Mouse (Mus musculus) neural tube, embryonic 12.5 days (tissue): ENCODE results near the gene Mboat2. TPM values are rescaled to one million over a fixed set of nuclear protein-coding genes. Genes with fewer than 3 reads are reported as not detected.

Experiments used
- ATAC-seq: fragments of 200-750 bp; cut with Nextera tagmentation; 2 replicates; pipeline ENCODE4 v1.8.0; 2017; ENCODE audit warnings: low read depth, mild to moderate bottlenecking, moderate TSS enrichment, moderate library complexity; ENCODE audit not compliant: low FRiP score
- H3K27ac ChIP-seq: fragments of 300-500 bp; sonication (generic); 2 replicates; pipeline ENCODE4 v1.5.1; 2016
- H3K27me3 ChIP-seq: fragments of 300-500 bp; sonication (generic); replicated peaks from 2 replicates; pipeline ENCODE4 v1.6.1; 2016; ENCODE audit warnings: mild to moderate bottlenecking
- H3K36me3 ChIP-seq: fragments of 300-500 bp; sonication (generic); 2 replicates; pipeline ENCODE4 v1.6.1; 2016; ENCODE audit warnings: mild to moderate bottlenecking
- H3K4me1 ChIP-seq: fragments of 300-500 bp; sonication (generic); 2 replicates; pipeline ENCODE4 v1.6.1; 2016
- H3K4me2 ChIP-seq: fragments of 300-500 bp; sonication (generic); replicated peaks from 2 replicates; pipeline ENCODE4 v1.6.1; 2016; ENCODE audit warnings: mild to moderate bottlenecking
- H3K4me3 ChIP-seq: fragments of 300-500 bp; sonication (generic); 2 replicates; pipeline ENCODE4 v1.5.1; 2016
- H3K9ac ChIP-seq: fragments of 300-500 bp; sonication (generic); 2 replicates; pipeline ENCODE4 v1.6.1; 2016; ENCODE audit warnings: mild to moderate bottlenecking
- H3K9me3 ChIP-seq: fragments of 300-500 bp; sonication (generic); 2 replicates; pipeline ENCODE4 v1.6.1; 2016; ENCODE audit warnings: mild to moderate bottlenecking
- WGBS: fragments of 180-500 bp; shearing (Covaris S2); methylation state at CpG from one replicate; pipeline ENCODE4 v1.1.7; 2016; 5-methylcytosine and 5-hydroxymethylcytosine counted together
- polyA plus RNA-seq: library from polyadenylated mRNA; unstranded; fragments of >200 nt; fragmentation: Nextera tagmentation; extraction: Ambion mirVana; gene quantifications from 2 replicates; pipeline ENCODE4 v1.2.1, GENCODE M21; 2016

Gene Mboat2
- polyA plus RNA-seq, 1 experiment from 2014 or later = 56.9 TPM

- Histone ChIP-seq H3K27ac (no peak overlapping the region), H3K4me1 (no peaks in the 10 kb centered on the region), H3K27me3 (no peaks in the 10 kb centered on the region), H3K9me3 (no peaks in the 10 kb centered on the region), H3K36me3 (peaks cover 70% of the 10 kb centered on the region), H3K4me3 (no peak overlapping the region), H3K9ac (no peak overlapping the region), H3K4me2 (no peak overlapping the region)
- ATAC-seq = no peak
- 82% methylated on average over 6 of the region's 6 CpGs for WGBS
Measured at GRCm38 (mm10) chr12:25005350-25005749, 174.7 kb downstream of the Mboat2 start.

GRCm38 (mm10) chr12:25009957-25010356, 179.3 kb downstream of the Mboat2 start:
- Histone ChIP-seq H3K9ac (no peak overlapping the region), H3K27ac (no peak overlapping the region), H3K36me3 (peaks cover 74% of the 10 kb centered on the region), H3K4me2 (no peak overlapping the region), H3K9me3 (no peaks in the 10 kb centered on the region), H3K4me3 (no peak overlapping the region), H3K4me1 (no peaks in the 10 kb centered on the region), H3K27me3 (no peaks in the 10 kb centered on the region)
- WGBS = 92% methylated on average over 9 of the region's 9 CpGs
- no peak for ATAC-seq

GRCm38 (mm10) chr12:25010416-25010815, 179.7 kb downstream of the Mboat2 start:
- Histone ChIP-seq H3K36me3 (peaks cover 74% of the 10 kb centered on the region), H3K9me3 (no peaks in the 10 kb centered on the region), H3K27me3 (no peaks in the 10 kb centered on the region), H3K9ac (no peak overlapping the region), H3K4me1 (no peaks in the 10 kb centered on the region), H3K4me3 (no peak overlapping the region), H3K27ac (no peak overlapping the region), H3K4me2 (no peak overlapping the region)
- WGBS = 95% methylated on average over 1 of the region's 1 CpGs
- ATAC-seq = no peak

- no peaks in the 10 kb centered on the region for H3K27me3 ChIP-seq
- 81% methylated on average over 15 of the region's 15 CpGs for WGBS
- H3K36me3 ChIP-seq = peaks cover 85% of the 10 kb centered on the region
- H3K27ac ChIP-seq = no peak overlapping the region
- no peak overlapping the region for H3K9ac ChIP-seq
- H3K4me1 ChIP-seq = no peaks in the 10 kb centered on the region
- no peak overlapping the region for H3K4me3 ChIP-seq
- H3K4me2 ChIP-seq = no peak overlapping the region
- no peaks in the 10 kb centered on the region for H3K9me3 ChIP-seq
- ATAC-seq = no peak
Measured at GRCm38 (mm10) chr12:25011733-25012367, 181.2 kb downstream of the Mboat2 start.

GRCm38 (mm10) chr12:25012555-25013540, 182.2 kb downstream of the Mboat2 start:
- no peak overlapping the region for H3K4me2 ChIP-seq
- WGBS = 78% methylated on average over 13 of the region's 13 CpGs
- no peak overlapping the region for H3K9ac ChIP-seq
- H3K9me3 ChIP-seq = no peaks in the 10 kb centered on the region
- no peaks in the 10 kb centered on the region for H3K27me3 ChIP-seq
- no peak overlapping the region for H3K4me3 ChIP-seq
- no peak overlapping the region for H3K27ac ChIP-seq
- no peak for ATAC-seq
- peaks cover 85% of the 10 kb centered on the region for H3K36me3 ChIP-seq
- H3K4me1 ChIP-seq = no peaks in the 10 kb centered on the region

Other genes with a start within 250 kb of the Mboat2 start
- 15.5 and 16.3 TPM in 2 replicates for gene Klf11, start 179.6 kb upstream of the Mboat2 start, polyA plus RNA-seq
- 1.1 and 1.3 TPM in 2 replicates for gene Cys1, start 149.1 kb upstream of the Mboat2 start, polyA plus RNA-seq
- 261 and 262 TPM in 2 replicates for gene Rrm2, start 122.6 kb upstream of the Mboat2 start, polyA plus RNA-seq
- gene Kidins220, start 144.0 kb downstream of the Mboat2 start, polyA plus RNA-seq = 85.2 and 96.4 TPM in 2 replicates